Comparison of ENCODE assay signal across 18 mouse cellular contexts in the genomic region with DNA sequence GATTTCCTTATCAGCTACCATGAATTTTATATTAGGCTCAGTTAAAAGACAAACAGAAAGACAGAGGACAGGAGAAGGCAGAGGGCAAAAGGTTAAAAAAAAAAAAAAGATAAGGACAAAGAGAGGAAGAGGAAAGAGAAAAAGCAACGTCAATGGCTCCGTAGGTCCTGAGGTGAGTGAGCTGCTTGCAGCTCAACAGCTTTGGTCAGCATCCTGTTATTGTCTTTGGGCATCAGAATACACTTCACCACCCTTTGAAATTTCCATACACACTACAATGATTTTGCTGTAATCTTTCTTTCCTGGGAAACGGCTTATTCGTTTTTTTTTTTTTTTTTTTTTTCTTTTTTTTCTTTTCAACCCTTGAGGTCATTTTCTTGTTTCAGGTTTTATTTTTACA.
DNase-seq lines count a peak whose midpoint lies in the region; ATAC-seq and TF ChIP-seq lines count a peak whose summit lies in the region.
"Had no signal": no experiment of that assay in that cellular context is flagged by ENCODE, and none has a peak within 500 bp of the region (broad histone marks: within the 10 kb centered on the region; RNA-seq: fewer than 3 reads in every experiment).

No protein-coding gene starts in this region.

- H3K9me3 ChIP-seq in heart, postnatal 0 days (replicated peaks; ENCODE audit: control insufficient read depth, low read length) = no peaks in the 10 kb centered on the region
- H3K9me3 ChIP-seq in lung, embryonic 15.5 days = no peaks in the 10 kb centered on the region
- no peaks in the 10 kb centered on the region for H3K9me3 ChIP-seq in midbrain, embryonic 15.5 days
- no peaks in the 10 kb centered on the region for H3K9me3 ChIP-seq in midbrain, embryonic 11.5 days (ENCODE audit: control insufficient read depth, low read length)
- H3K9me3 ChIP-seq: embryonic facial prominence, embryonic 13.5 days; G1E; hindbrain, embryonic 15.5 days; limb, embryonic 15.5 days; midbrain, embryonic 12.5 days had no signal

- no peak for DNase-seq in gastrocnemius, adult 2 months
- DNase-seq in gastrocnemius, postnatal 10 days = no peak
- no peak for DNase-seq in heart, postnatal 0 days (ENCODE audit: low spot score)
- DNase-seq in heart, postnatal 36 days = no peak
- no peak for DNase-seq in lung, postnatal 4 days
- no peak for DNase-seq in midbrain, embryonic 11.5 days (ENCODE audit: low spot score, missing footprints)
- DNase-seq: cerebellum, adult 11 months; gastrocnemius, postnatal 25 days; right cerebral cortex, postnatal 25 days had no signal

- peaks cover 4% of the 10 kb centered on the region; the same call in 1 of the 2 replicates for H3K4me1 ChIP-seq in heart, postnatal 0 days (ENCODE audit: control insufficient read depth, insufficient read depth)
- 0 out of 2 replicates have a peak, but pooled peaks cover 6% of the 10 kb centered on the region for H3K4me1 ChIP-seq in lung, embryonic 15.5 days
- peaks cover 8% of the 10 kb centered on the region; the same call in 1 of the 2 replicates for H3K4me1 ChIP-seq in midbrain, embryonic 15.5 days
- peaks cover 3% of the 10 kb centered on the region; the same call in 1 of the 2 replicates for H3K4me1 ChIP-seq in midbrain, embryonic 11.5 days (ENCODE audit: control insufficient read depth, insufficient read depth, low read length)

- no peak for ATAC-seq in heart, postnatal 0 days (ENCODE audit: insufficient read depth, low read depth)
- ATAC-seq in lung, embryonic 15.5 days (ENCODE audit: borderline replicate concordance, extremely low read depth, low FRiP score, low TSS enrichment) = no peak
- no peak for ATAC-seq in midbrain, embryonic 15.5 days (replicated peaks)
- no peak for ATAC-seq in midbrain, embryonic 11.5 days (ENCODE audit: low FRiP score)
- ATAC-seq: intestine, postnatal 0 days had no signal

- no peaks in the 10 kb centered on the region for H3K36me3 ChIP-seq in heart, postnatal 0 days (replicated peaks; ENCODE audit: control insufficient read depth, insufficient read depth, low read length)
- H3K36me3 ChIP-seq in lung, embryonic 15.5 days = no peaks in the 10 kb centered on the region
- no peaks in the 10 kb centered on the region for H3K36me3 ChIP-seq in midbrain, embryonic 15.5 days (replicated peaks)
- H3K36me3 ChIP-seq in midbrain, embryonic 11.5 days (ENCODE audit: control insufficient read depth, insufficient read depth, low read length) = no peaks in the 10 kb centered on the region
- H3K36me3 ChIP-seq: embryonic facial prominence, embryonic 13.5 days; G1E; hindbrain, embryonic 15.5 days; limb, embryonic 15.5 days; midbrain, embryonic 12.5 days had no signal

- no peaks in the 10 kb centered on the region for H3K27me3 ChIP-seq in heart, postnatal 0 days (ENCODE audit: control insufficient read depth, insufficient read depth, low read length)
- no peaks in the 10 kb centered on the region for H3K27me3 ChIP-seq in lung, embryonic 15.5 days
- no peaks in the 10 kb centered on the region for H3K27me3 ChIP-seq in midbrain, embryonic 15.5 days (replicated peaks)
- no peaks in the 10 kb centered on the region for H3K27me3 ChIP-seq in midbrain, embryonic 11.5 days (ENCODE audit: control insufficient read depth, insufficient read depth, low read length)
- H3K27me3 ChIP-seq: embryonic facial prominence, embryonic 13.5 days; hindbrain, embryonic 15.5 days; limb, embryonic 15.5 days; midbrain, embryonic 12.5 days had no signal

- intact Hi-C loops in gastrocnemius, adult 2 months (cut with DNase I) = loop anchor here (10.0 kb wide), 1 partner anchor 206 kb away; no protein-coding TSS in a partner anchor
- intact Hi-C loops in heart, postnatal 36 days (cut with DNase I) = loop anchor here (10.0 kb wide), 1 partner anchor 666 kb away; no protein-coding TSS in a partner anchor

- WGBS in heart, postnatal 0 days = 53% methylated on average over 4 of the region's 4 CpGs
- 51% methylated on average over 4 of the region's 4 CpGs for WGBS in lung, embryonic 15.5 days
- WGBS in midbrain, embryonic 15.5 days = 64% methylated on average over 4 of the region's 4 CpGs
- 75% methylated on average over 4 of the region's 4 CpGs for WGBS in midbrain, embryonic 11.5 days

- H3K4me3 ChIP-seq in gastrocnemius, adult 2 months = no peak overlapping the region
- no peak overlapping the region for H3K4me3 ChIP-seq in heart, postnatal 0 days (ENCODE audit: low read depth, low read length)
- no peak overlapping the region for H3K4me3 ChIP-seq in lung, embryonic 15.5 days
- H3K4me3 ChIP-seq in midbrain, embryonic 15.5 days = no peak overlapping the region
- H3K4me3 ChIP-seq in midbrain, embryonic 11.5 days (ENCODE audit: low read depth, low read length) = no peak overlapping the region
- H3K4me3 ChIP-seq: embryonic facial prominence, embryonic 13.5 days; hindbrain, embryonic 15.5 days; limb, embryonic 15.5 days; midbrain, embryonic 12.5 days had no signal

- no peak for TF ChIP-seq CTCF in gastrocnemius, adult 2 months (IDR thresholded peaks at IDR 0.05)
- TF ChIP-seq CTCF in heart, postnatal 0 days (IDR thresholded peaks at IDR 0.05; ENCODE audit: low read depth) = no peak

- no peak overlapping the region; the same call in 1 of the 2 replicates for H3K4me2 ChIP-seq in heart, postnatal 0 days (ENCODE audit: low read depth, low read length)
- no peak overlapping the region; the same call in 1 of the 2 replicates for H3K4me2 ChIP-seq in lung, embryonic 15.5 days
- H3K4me2 ChIP-seq in midbrain, embryonic 15.5 days = no peak overlapping the region
- H3K4me2 ChIP-seq in midbrain, embryonic 11.5 days = no peak overlapping the region
- H3K4me2 ChIP-seq: embryonic facial prominence, embryonic 13.5 days; midbrain, embryonic 12.5 days had no signal

- no peak for TF ChIP-seq EP300 in heart, postnatal 0 days (IDR thresholded peaks at IDR 0.05; ENCODE audit: low read depth)

- H3K27ac ChIP-seq in gastrocnemius, adult 2 months = peak overlapping the region; percentile 40; the same call in 1 of the 2 replicates
- H3K27ac ChIP-seq in heart, postnatal 0 days (ENCODE audit: low read depth) = peak overlapping the region; percentile 72
- H3K27ac ChIP-seq in lung, embryonic 15.5 days = peak overlapping the region; percentile 75
- peak overlapping the region; percentile 13; the same call in 1 of the 2 replicates for H3K27ac ChIP-seq in midbrain, embryonic 15.5 days
- H3K27ac ChIP-seq in midbrain, embryonic 11.5 days (ENCODE audit: low read depth, low read length) = no peak overlapping the region
- H3K27ac ChIP-seq: embryonic facial prominence, embryonic 13.5 days; midbrain, embryonic 12.5 days had no signal

- H3K9ac ChIP-seq in heart, postnatal 0 days (replicated peaks; ENCODE audit: low read depth, low read length) = no peak overlapping the region
- H3K9ac ChIP-seq in lung, embryonic 15.5 days = no peak overlapping the region
- H3K9ac ChIP-seq in midbrain, embryonic 15.5 days = no peak overlapping the region
- no peak overlapping the region for H3K9ac ChIP-seq in midbrain, embryonic 11.5 days (ENCODE audit: low read length)
- H3K9ac ChIP-seq: embryonic facial prominence, embryonic 13.5 days; hindbrain, embryonic 15.5 days; limb, embryonic 15.5 days; liver, postnatal 0 days; midbrain, embryonic 12.5 days had no signal
